Mouse (Mus musculus) neural tube, embryonic 13.5 days (tissue): ENCODE measurements around the gene Pum2. TPM values are rescaled to one million over a fixed set of nuclear protein-coding genes. Genes with fewer than 3 reads are reported as not detected.
"Not testable (repeated sequence)": the region's sequence is repeated elsewhere in the genome, so short reads cannot be mapped to it uniquely, and the experiment has no call there.

Source experiments
- ATAC-seq: fragments of 200-750 bp; cut with Nextera tagmentation; 2 replicates; pipeline ENCODE4 v1.8.0; 2017; ENCODE audit warnings: low read depth, mild to moderate bottlenecking, moderate TSS enrichment, moderate library complexity
- H3K27ac ChIP-seq: fragments of 300-500 bp; sonication (generic); replicated peaks from 2 replicates; pipeline ENCODE4 v1.5.1; 2015; ENCODE audit warnings: moderate library complexity, mild to moderate bottlenecking, inconsistent platforms
- H3K27me3 ChIP-seq: fragments of 300-500 bp; sonication (generic); 2 replicates; pipeline ENCODE4 v1.6.1; 2015; ENCODE audit warnings: mild to moderate bottlenecking, inconsistent platforms
- H3K36me3 ChIP-seq: fragments of 300-500 bp; sonication (generic); 2 replicates; pipeline ENCODE4 v1.6.1; 2015; ENCODE audit warnings: mild to moderate bottlenecking, inconsistent platforms
- H3K4me1 ChIP-seq: fragments of 300-500 bp; sonication (generic); replicated peaks from 2 replicates; pipeline ENCODE4 v1.6.1; 2015; ENCODE audit warnings: inconsistent platforms
- H3K4me2 ChIP-seq: fragments of 300-500 bp; sonication (generic); 2 replicates; pipeline ENCODE4 v1.6.1; 2015; ENCODE audit warnings: inconsistent platforms, mild to moderate bottlenecking, moderate library complexity
- H3K4me3 ChIP-seq: fragments of 300-500 bp; sonication (generic); 2 replicates; pipeline ENCODE4 v1.5.1; 2015; ENCODE audit warnings: mild to moderate bottlenecking, inconsistent platforms
- H3K9ac ChIP-seq: fragments of 300-500 bp; sonication (generic); 2 replicates; pipeline ENCODE4 v1.6.1; 2015; ENCODE audit warnings: moderate library complexity, mild to moderate bottlenecking, inconsistent platforms
- H3K9me3 ChIP-seq: fragments of 300-500 bp; sonication (generic); 2 replicates; pipeline ENCODE4 v1.6.1; 2016; ENCODE audit warnings: inconsistent platforms
- WGBS: fragments of 180-500 bp; shearing (Covaris S2); methylation state at CpG from one replicate; pipeline ENCODE4 v1.1.7; 2015; 5-methylcytosine and 5-hydroxymethylcytosine counted together
- polyA plus RNA-seq: library from polyadenylated mRNA; unstranded; fragments of >200 nt; fragmentation: Nextera tagmentation; extraction: Ambion mirVana; gene quantifications from 2 replicates; pipeline ENCODE4 v1.2.1, GENCODE M21; 2015

The Pum2 gene
- polyA plus RNA-seq, 1 experiment from 2014 or later, result 40.9 TPM

DNA sequence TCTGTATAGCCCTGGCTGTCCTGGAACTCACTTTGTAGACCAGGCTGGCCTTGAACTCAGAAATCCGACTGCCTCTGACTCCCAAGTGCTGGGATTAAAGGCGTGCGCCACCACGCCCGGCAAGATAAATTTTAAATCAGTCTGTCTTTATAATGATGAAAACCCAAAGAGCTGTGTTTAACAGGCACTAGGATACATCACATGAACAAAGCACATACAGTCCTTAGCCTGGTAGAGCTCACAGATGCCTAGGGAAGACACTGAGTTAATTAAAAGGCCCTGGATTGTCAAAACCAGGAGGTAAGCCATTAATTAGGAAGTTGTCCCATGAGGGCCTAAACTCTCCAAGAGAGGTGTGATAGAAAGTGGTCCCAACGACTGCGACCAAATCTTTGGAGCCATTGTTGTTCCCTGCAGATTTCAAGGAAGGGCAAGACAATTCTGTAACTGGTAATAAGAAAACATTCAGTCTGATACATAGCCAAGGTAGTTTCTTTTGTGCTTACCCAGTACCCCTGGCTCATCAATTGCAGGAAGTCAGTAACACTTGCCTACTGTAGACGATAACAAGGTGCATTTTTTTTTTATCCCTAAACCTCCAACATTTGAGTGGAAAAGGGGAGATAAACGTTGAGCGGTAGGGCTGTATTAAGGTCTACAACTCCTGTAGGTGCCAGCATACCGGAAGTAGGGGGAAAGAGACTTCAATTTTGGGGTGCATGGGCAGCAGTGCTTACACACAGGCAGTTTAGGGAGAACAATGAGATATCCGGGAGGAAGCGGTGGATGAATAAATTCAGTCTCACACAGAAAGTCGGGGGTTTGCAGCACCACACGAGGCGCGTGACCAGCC is 587 bp upstream of the Pum2 start:
- WGBS, result 35% methylated on average over 17 of the region's 17 CpGs
- H3K9ac ChIP-seq, result peak overlapping the region; percentile 85
- no peaks in the 10 kb centered on the region for H3K9me3 ChIP-seq
- H3K27me3 ChIP-seq, result no peaks in the 10 kb centered on the region
- H3K4me2 ChIP-seq, result peak overlapping the region; percentile 61
- H3K4me1 ChIP-seq, result peaks cover 34% of the 10 kb centered on the region
- no peaks in the 10 kb centered on the region for H3K36me3 ChIP-seq
- H3K27ac ChIP-seq, result peak overlapping the region; percentile 99
- H3K4me3 ChIP-seq, result peak overlapping the region; percentile 86
- peak; percentile 13 for ATAC-seq

- ATAC-seq, result peak; percentile 87
- Histone ChIP-seq H3K4me2 (peak overlapping the region; percentile 94), H3K9ac (peak overlapping the region; percentile 99), H3K9me3 (no peaks in the 10 kb centered on the region), H3K27me3 (no peaks in the 10 kb centered on the region), H3K4me1 (peaks cover 34% of the 10 kb centered on the region), H3K4me3 (peak overlapping the region; percentile 86), H3K27ac (peak overlapping the region; percentile 99), H3K36me3 (no peaks in the 10 kb centered on the region)
- under 1% methylated on average over 30 of the region's 62 CpGs for WGBS
Measured at GRCm38 (mm10) chr12:8674377-8674864, 487 bp downstream of the Pum2 start.

DNA sequence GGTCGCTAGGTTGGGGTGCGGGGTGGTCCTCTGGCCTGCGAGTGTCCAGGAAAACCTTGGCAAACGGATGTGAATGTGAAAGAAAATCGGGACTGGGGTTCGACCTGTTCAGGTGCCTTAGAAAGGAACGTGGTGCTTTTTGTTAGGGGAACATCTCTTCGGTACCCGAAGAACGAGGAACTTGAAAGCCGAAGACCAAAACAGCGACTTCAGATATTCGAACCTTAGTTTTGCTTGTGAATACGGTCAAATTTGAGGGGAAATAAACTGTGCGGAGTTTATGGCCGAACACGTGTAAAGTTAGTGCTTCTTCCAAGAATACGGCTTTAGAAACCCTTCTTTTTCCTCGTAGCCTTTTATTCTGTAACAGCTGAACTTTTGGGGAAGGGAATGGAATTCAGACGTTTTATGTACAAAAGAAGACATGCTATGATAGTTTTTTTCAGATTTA is 982 bp downstream of the Pum2 start:
- no peaks in the 10 kb centered on the region for H3K27me3 ChIP-seq
- H3K4me2 ChIP-seq, result peak overlapping the region; percentile 94
- H3K27ac ChIP-seq, result peak overlapping the region; percentile 99
- H3K4me1 ChIP-seq, result peaks cover 38% of the 10 kb centered on the region
- H3K4me3 ChIP-seq, result peak overlapping the region; percentile 86
- no peaks in the 10 kb centered on the region for H3K9me3 ChIP-seq
- under 1% methylated on average over 20 of the region's 20 CpGs for WGBS
- peak overlapping the region; percentile 99 for H3K9ac ChIP-seq
- H3K36me3 ChIP-seq, result no peaks in the 10 kb centered on the region
- ATAC-seq, result no peak

DNA sequence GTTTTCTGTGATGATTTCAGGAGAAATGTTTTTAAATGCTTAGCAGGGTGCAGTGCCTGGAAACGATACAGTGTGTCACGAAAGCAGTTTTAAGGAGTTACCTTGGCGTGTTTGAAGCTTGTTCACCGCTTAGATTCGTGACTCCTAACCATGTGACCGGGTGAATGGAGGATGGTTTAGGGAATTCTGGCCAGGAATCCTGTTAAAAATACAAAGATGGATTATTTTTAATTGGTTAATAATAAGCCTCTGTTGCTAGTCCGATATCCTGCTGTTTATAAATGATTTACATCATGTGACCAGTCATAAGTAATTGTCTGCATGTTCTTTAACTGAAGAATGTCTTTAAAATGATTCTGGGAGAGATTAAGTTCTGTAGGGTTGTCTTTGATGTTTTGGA is 1.4 kb downstream of the Pum2 start:
- WGBS, result under 1% methylated on average over 7 of the region's 7 CpGs
- no peak for ATAC-seq
- peak overlapping the region; percentile 94 for H3K4me2 ChIP-seq
- peaks cover 38% of the 10 kb centered on the region for H3K4me1 ChIP-seq
- H3K36me3 ChIP-seq, result 0 out of 2 replicates have a peak, but pooled peaks cover 1% of the 10 kb centered on the region
- H3K9ac ChIP-seq, result peak overlapping the region; percentile 99
- H3K4me3 ChIP-seq, result peak overlapping the region; percentile 86
- no peaks in the 10 kb centered on the region for H3K9me3 ChIP-seq
- peak overlapping the region; percentile 99; the same call in 1 of the 2 replicates for H3K27ac ChIP-seq
- H3K27me3 ChIP-seq, result no peaks in the 10 kb centered on the region

DNA sequence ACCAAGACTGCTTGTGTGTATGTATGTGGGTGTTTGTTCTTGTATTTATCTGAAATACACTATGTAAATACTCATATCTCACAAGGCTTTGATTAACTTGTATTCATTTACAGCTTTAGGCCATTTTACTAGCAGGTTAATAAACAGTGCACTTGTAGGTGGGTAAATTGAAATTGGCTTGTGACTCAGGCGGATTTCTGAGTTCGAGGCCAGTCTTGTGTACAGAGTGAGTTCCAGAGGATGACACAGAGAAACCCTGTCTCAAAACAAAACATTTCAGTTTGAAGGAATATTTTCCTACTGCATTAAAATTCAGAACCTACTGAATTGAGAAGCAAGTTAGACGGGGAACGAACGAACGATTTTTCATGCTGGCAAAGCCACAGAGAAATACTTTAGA is 2.4 kb downstream of the Pum2 start:
- Histone ChIP-seq H3K4me3 (peak overlapping the region; percentile 86), H3K9ac (no peak overlapping the region), H3K4me1 (peaks cover 38% of the 10 kb centered on the region), H3K9me3 (no peaks in the 10 kb centered on the region), H3K4me2 (peak overlapping the region; percentile 94), H3K27me3 (no peaks in the 10 kb centered on the region), H3K27ac (no peak overlapping the region), H3K36me3 (0 out of 2 replicates have a peak, but pooled peaks cover 4% of the 10 kb centered on the region)
- ATAC-seq, result no peak
- WGBS, result 80% methylated on average over 6 of the region's 6 CpGs

DNA sequence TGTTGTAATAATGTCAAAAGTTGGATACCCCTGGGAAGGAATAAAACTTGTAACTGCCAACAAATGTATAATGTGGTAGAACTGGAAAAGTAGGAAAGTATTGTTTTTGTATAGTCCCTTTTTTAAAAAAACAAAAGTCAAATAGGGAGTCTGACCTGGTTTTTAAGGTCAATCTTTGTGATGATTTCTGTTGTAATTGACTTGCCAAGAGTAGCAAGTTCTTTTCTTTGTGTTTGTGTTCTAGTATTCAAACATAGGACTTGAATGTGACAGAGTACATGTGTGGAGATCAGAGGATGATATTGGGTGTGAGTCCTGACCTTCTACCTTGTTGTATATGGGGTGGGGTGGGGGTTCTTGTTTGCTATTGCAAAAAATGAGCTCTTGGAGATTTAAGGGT is 4.0 kb downstream of the Pum2 start:
- H3K9me3 ChIP-seq, result no peaks in the 10 kb centered on the region
- no peak overlapping the region for H3K4me3 ChIP-seq
- ATAC-seq, result no peak
- 0 out of 2 replicates have a peak, but pooled peaks cover 4% of the 10 kb centered on the region for H3K36me3 ChIP-seq
- H3K27ac ChIP-seq, result no peak overlapping the region
- no peaks in the 10 kb centered on the region for H3K27me3 ChIP-seq
- peaks cover 41% of the 10 kb centered on the region for H3K4me1 ChIP-seq
- no peak overlapping the region for H3K9ac ChIP-seq
- no peak overlapping the region for H3K4me2 ChIP-seq

DNA sequence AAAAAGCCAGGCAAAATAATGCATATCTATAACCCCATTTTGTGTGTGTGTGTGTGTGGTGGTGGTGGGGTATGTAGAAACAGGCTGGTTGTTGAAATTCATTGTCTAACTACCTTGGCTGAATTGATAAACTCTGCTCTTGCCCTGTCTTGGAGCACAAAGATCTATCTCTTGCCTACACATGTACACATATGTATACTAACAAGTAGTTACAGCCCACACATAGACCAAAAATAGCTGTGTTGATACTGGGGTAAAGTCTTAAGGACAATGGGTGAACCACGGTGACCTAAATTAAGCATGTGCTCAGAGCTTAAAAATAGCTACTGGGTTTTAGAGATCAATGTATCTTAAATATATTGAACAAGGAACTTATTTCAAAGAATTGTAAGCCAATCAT is 10.3 kb downstream of the Pum2 start:
- no peak overlapping the region for H3K9ac ChIP-seq
- H3K27ac ChIP-seq, result no peak overlapping the region
- no peaks in the 10 kb centered on the region for H3K9me3 ChIP-seq
- ATAC-seq, result no peak
- no peak overlapping the region for H3K4me3 ChIP-seq
- no peak overlapping the region for H3K4me2 ChIP-seq
- H3K27me3 ChIP-seq, result no peaks in the 10 kb centered on the region
- 100% methylated on average over 1 of the region's 1 CpGs for WGBS
- 0 out of 2 replicates have a peak, but pooled peaks cover 7% of the 10 kb centered on the region for H3K4me1 ChIP-seq
- 0 out of 2 replicates have a peak, but pooled peaks cover 4% of the 10 kb centered on the region for H3K36me3 ChIP-seq

DNA sequence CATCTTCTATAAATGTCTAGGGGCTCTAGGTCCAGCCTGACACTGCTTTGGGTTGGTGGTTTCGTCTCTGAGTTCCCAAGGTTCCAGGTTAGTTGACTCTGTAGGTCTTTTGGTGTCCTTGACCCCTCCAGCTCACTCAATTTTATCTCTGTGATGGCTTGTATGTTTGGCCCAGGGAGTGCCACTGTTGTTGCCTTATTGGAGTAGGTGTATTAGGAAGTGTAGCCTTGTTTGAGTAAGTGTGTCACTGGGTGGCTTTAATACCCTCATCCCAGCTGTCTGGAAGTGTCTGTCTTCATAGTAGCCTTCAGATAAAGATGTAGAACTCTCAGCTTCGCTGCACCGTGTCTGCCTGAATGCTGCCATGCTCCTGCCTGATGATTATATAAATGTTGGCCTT is 11.1 kb downstream of the Pum2 start:
- Histone ChIP-seq H3K4me3 (no peak overlapping the region), H3K27me3 (no peaks in the 10 kb centered on the region), H3K4me2 (no peak overlapping the region), H3K9me3 (no peaks in the 10 kb centered on the region), H3K9ac (no peak overlapping the region), H3K4me1 (0 out of 2 replicates have a peak, but pooled peaks cover 3% of the 10 kb centered on the region), H3K27ac (no peak overlapping the region), H3K36me3 (0 out of 2 replicates have a peak, but pooled peaks cover 4% of the 10 kb centered on the region)
- 93% methylated on average over 3 of the region's 3 CpGs for WGBS
- ATAC-seq, result no peak

GRCm38 (mm10) chr12:8689882-8690281 is 15.9 kb downstream of the Pum2 start:
- H3K9me3 ChIP-seq, H3K4me3 ChIP-seq, H3K9ac ChIP-seq, H3K27ac ChIP-seq, H3K27me3 ChIP-seq, H3K4me2 ChIP-seq, ATAC-seq, H3K36me3 ChIP-seq, H3K4me1 ChIP-seq: not testable (repeated sequence)
- 90% methylated on average over 3 of the region's 3 CpGs for WGBS

GRCm38 (mm10) chr12:8698895-8699294 is 25.0 kb downstream of the Pum2 start:
- WGBS, result 72% methylated on average over 2 of the region's 2 CpGs
- no peaks in the 10 kb centered on the region for H3K27me3 ChIP-seq
- no peak overlapping the region for H3K9ac ChIP-seq
- H3K36me3 ChIP-seq, result peaks cover 10% of the 10 kb centered on the region
- H3K4me3 ChIP-seq, result no peak overlapping the region
- H3K27ac ChIP-seq, result no peak overlapping the region
- ATAC-seq, result no peak; the same call in 1 of the 2 replicates
- H3K4me1 ChIP-seq, result no peaks in the 10 kb centered on the region
- no peak overlapping the region for H3K4me2 ChIP-seq
- no peaks in the 10 kb centered on the region for H3K9me3 ChIP-seq

DNA sequence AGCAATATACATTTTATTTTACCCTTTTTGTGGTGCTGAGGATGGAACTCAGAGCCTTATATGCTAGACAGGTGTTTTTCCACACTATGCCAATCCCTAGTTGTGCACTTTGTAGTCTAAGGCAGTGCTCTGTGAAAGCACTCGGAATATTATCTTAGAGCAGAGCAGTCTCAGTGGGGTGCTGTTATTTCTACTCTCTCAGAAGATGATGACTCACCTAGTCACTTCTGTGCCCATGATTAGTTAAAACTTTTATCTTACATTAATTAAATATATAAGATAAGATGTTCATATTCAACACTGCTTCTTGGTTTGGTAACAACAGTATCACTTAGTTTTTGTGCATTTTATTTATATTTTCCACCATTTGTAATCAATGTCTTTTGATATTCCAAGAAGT is 30.1 kb downstream of the Pum2 start:
- H3K4me1 ChIP-seq, result no peaks in the 10 kb centered on the region
- H3K9me3 ChIP-seq, result no peaks in the 10 kb centered on the region
- no peak for ATAC-seq
- peaks cover 32% of the 10 kb centered on the region for H3K36me3 ChIP-seq
- 75% methylated on average over 1 of the region's 1 CpGs for WGBS
- H3K4me2 ChIP-seq, result no peak overlapping the region
- H3K4me3 ChIP-seq, result no peak overlapping the region
- H3K9ac ChIP-seq, result no peak overlapping the region
- H3K27me3 ChIP-seq, result no peaks in the 10 kb centered on the region
- no peak overlapping the region for H3K27ac ChIP-seq

GRCm38 (mm10) chr12:8708876-8709275 is 34.9 kb downstream of the Pum2 start:
- Histone ChIP-seq H3K4me3 (no peak overlapping the region), H3K27ac (no peak overlapping the region), H3K27me3 (no peaks in the 10 kb centered on the region), H3K4me1 (no peaks in the 10 kb centered on the region), H3K4me2 (no peak overlapping the region), H3K36me3 (peaks cover 42% of the 10 kb centered on the region), H3K9me3 (no peaks in the 10 kb centered on the region), H3K9ac (no peak overlapping the region)
- ATAC-seq, result no peak
- WGBS, result 95% methylated on average over 2 of the region's 2 CpGs
